Mouse (Mus musculus) myocyte (in vitro differentiated cells): ENCODE measurements around the gene Lpcat2.

Experiments used
- CEBPB ChIP-seq: IDR thresholded peaks from 2 replicates; pipeline ENCODE4 v1.6.1; 2011; ENCODE audit warnings: mild to moderate bottlenecking, moderate library complexity; ENCODE audit not compliant: poor library complexity, insufficient read depth, severe bottlenecking
- E2F4 ChIP-seq: IDR thresholded peaks from one replicate; pipeline ENCODE4 v1.6.1; 2011; ENCODE audit warnings: mild to moderate bottlenecking, control low read depth, moderate library complexity; ENCODE audit not compliant: insufficient read depth
- MAX ChIP-seq: IDR thresholded peaks from one replicate; pipeline ENCODE4 v1.6.1; 2011; ENCODE audit warnings: low read depth, mild to moderate bottlenecking, control low read depth
- MYOD1 ChIP-seq, 3 experiments: IDR thresholded peaks; one replicate each; pipeline ENCODE4 v1.6.1; 2011; ENCODE audit warnings: control low read depth in 2 of 3, low read depth in 2 of 3, mild to moderate bottlenecking in 2 of 3, moderate library complexity in 1 of 3; ENCODE audit not compliant: insufficient read length in 2 of 3, control insufficient read depth in 1 of 3
- MYOG ChIP-seq, 3 experiments: IDR thresholded peaks; one replicate each; pipeline ENCODE4 v1.6.1; 2011; ENCODE audit warnings: control low read depth in 2 of 3, low read depth in 2 of 3, mild to moderate bottlenecking in 2 of 3; ENCODE audit not compliant: insufficient read length in 2 of 3, control insufficient read depth in 1 of 3, insufficient read depth in 1 of 3
- POLR2A ChIP-seq: IDR thresholded peaks from one replicate; pipeline ENCODE4 v1.6.1; 2011; ENCODE audit warnings: low read depth, mild to moderate bottlenecking, control low read depth, moderate library complexity; ENCODE audit not compliant: insufficient read length
- POLR2AphosphoS2 ChIP-seq: IDR thresholded peaks from one replicate; pipeline ENCODE4 v1.6.1; 2011; ENCODE audit warnings: low read depth, control low read depth; ENCODE audit not compliant: insufficient read length
- REST ChIP-seq: IDR thresholded peaks from one replicate; pipeline ENCODE4 v1.6.1; 2011; ENCODE audit warnings: mild to moderate bottlenecking, control low read depth, moderate library complexity; ENCODE audit not compliant: insufficient read depth, insufficient read length
- TCF12 ChIP-seq: IDR thresholded peaks from one replicate; pipeline ENCODE4 v1.6.1; 2011; ENCODE audit warnings: mild to moderate bottlenecking, control low read depth; ENCODE audit not compliant: poor library complexity, insufficient read depth, severe bottlenecking
- TCF3 ChIP-seq: IDR thresholded peaks from one replicate; pipeline ENCODE4 v1.6.1; 2011; ENCODE audit warnings: low read depth, control low read depth; ENCODE audit not compliant: insufficient read length
- USF1 ChIP-seq: IDR thresholded peaks from one replicate; pipeline ENCODE4 v1.6.1; 2011; ENCODE audit warnings: low read depth, mild to moderate bottlenecking, control low read depth, moderate library complexity

DNA sequence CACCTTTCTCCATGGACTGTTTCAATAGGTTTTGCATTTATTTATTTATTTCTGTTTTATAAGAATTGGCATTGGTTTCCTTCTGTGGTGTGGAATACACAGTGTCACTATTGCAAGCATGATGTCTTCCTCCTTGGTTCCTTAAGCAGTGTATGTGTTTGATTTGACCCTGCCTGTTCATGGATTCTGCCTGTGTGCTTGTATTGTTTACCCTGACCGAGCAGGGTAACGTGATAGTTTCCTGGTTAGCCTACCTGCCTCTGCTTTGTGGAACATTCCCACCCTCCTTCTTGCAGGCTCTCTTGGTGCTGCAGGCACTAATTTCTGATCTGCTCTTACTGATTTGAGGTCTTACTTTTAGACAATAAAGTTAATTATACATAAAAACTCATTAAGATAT is 38.7 kb downstream of the Lpcat2 start:
- TF ChIP-seq USF1 (no peak), TCF3 (no peak), POLR2AphosphoS2 (no peak), CEBPB (no peak), POLR2A (no peak), E2F4 (no peak), MAX (no peak), TCF12 (no peak), MYOD1 (IDR thresholded peaks at IDR 0.05; ENCODE audit: control insufficient read depth in 1 of 3, insufficient read length in 2 of 3, low read depth in 2 of 3) (no peak), REST (no peak), MYOG (IDR thresholded peaks at IDR 0.05; ENCODE audit: control insufficient read depth in 1 of 3, insufficient read depth in 1 of 3, insufficient read length in 2 of 3, low read depth in 2 of 3) (no peak)
